Mouse (Mus musculus): ENCODE measurements at regions not wholly inside any gene's neighbourhood (a gene's known extent, or its start where the extent isn't known, plus 50 kb on each side); places are given as distances from the start of the nearest gene placed in this dataset.

DNA sequence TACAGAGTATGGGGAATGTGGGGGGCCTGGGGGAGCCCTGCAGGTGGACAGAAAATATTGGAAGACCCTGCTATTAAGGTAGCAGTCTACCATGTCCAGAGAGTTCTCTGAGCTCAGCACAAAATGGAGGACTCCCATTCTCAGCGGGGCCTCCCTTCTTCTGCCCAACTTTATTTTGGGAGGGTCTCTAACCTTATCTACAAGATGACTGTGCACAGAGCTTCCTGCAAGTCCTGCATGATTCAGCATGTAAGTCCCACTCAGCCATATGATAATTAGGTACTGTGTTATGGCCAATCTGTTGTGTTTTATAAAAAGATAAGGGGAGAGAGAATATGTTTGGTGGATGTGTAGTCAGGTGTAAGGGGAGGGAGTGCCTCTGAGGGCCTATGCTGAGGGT is 74.1 kb downstream of the Ets2 start:
- no peak for DNase-seq (ENCODE audit: low read depth, low spot score)

- DNase-seq (ENCODE audit: low read depth, low spot score): no peak
Measured at GRCm38 (mm10) chr16:95775361-95775760, 73.5 kb downstream of the Ets2 start.

- no peak for DNase-seq (ENCODE audit: low read depth, low spot score)
Measured at GRCm38 (mm10) chr16:95773151-95773550, 71.3 kb downstream of the Ets2 start.

Data from CD4-positive, CD25-positive, alpha-beta regulatory T cell, adult 2 months (primary cell).